Comparison of ENCODE assay signal across 22 mouse cellular contexts in the genomic region with DNA sequence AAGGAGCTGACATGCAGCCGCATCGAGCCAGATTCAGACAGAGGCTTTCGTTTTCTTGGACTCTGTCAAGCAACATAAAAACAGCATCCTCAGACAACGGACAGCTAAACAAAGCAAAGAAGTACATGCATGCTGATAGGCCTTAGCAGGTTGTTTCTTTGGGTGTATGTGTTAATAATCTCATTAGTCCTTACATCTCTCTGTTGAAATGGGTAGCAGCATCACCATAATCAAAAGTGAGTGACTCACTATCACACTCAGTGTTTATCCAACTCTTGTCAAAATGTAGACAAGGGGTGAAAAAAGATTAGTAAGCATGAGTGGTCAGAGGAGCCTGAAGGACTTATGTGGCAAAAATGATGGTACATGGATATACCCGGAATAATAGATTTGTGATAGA.
DNase-seq lines count a peak whose midpoint lies in the region; ATAC-seq lines count a peak whose summit lies in the region.
"Had no signal": no experiment of that assay in that cellular context is flagged by ENCODE, and none has a peak within 500 bp of the region (broad histone marks: within the 10 kb centered on the region; RNA-seq: fewer than 3 reads in every experiment).

No protein-coding gene starts in this region.

- H3K4me2 ChIP-seq in forebrain, embryonic 13.5 days: no peak overlapping the region
- H3K4me2 ChIP-seq in forebrain, embryonic 16.5 days (ENCODE audit: low read length): no peak overlapping the region
- H3K4me2 ChIP-seq in forebrain, embryonic 12.5 days: no peak overlapping the region
- H3K4me2 ChIP-seq: embryonic facial prominence, embryonic 12.5 days; embryonic facial prominence, embryonic 15.5 days; heart, embryonic 11.5 days; hindbrain, embryonic 13.5 days; intestine, embryonic 15.5 days had no signal

- DNase-seq in forebrain, embryonic 10.5 days (ENCODE audit: extremely low spot score, low spot score): no peak
- DNase-seq in retina, postnatal 1 day: peak; percentile 12
- no peak for DNase-seq in retina, embryonic 14.5 days (ENCODE audit: low spot score)
- DNase-seq: adrenal gland, postnatal 10 days; adrenal gland, postnatal 36 days; cerebellum, adult 11 months; cerebellum, adult 2 months; cerebellum, adult 9-11 months; cerebellum, postnatal 25 days; gastrocnemius, adult 2 months; gastrocnemius, postnatal 14 days; heart, adult 11 months; kidney, adult 11 months had no signal

- H3K9me3 ChIP-seq in forebrain, embryonic 13.5 days (replicated peaks): no peaks in the 10 kb centered on the region
- H3K9me3 ChIP-seq in forebrain, embryonic 10.5 days: no peaks in the 10 kb centered on the region
- no peaks in the 10 kb centered on the region for H3K9me3 ChIP-seq in forebrain, embryonic 16.5 days (ENCODE audit: control insufficient read depth, low read length)
- H3K9me3 ChIP-seq in forebrain, embryonic 12.5 days: no peaks in the 10 kb centered on the region
- H3K9me3 ChIP-seq: embryonic facial prominence, embryonic 12.5 days; embryonic facial prominence, embryonic 15.5 days; hindbrain, embryonic 13.5 days; intestine, embryonic 15.5 days had no signal

- H3K4me3 ChIP-seq in forebrain, embryonic 13.5 days: no peak overlapping the region
- H3K4me3 ChIP-seq in forebrain, embryonic 10.5 days: no peak overlapping the region
- H3K4me3 ChIP-seq in forebrain, embryonic 16.5 days (replicated peaks; ENCODE audit: low read length): no peak overlapping the region
- H3K4me3 ChIP-seq in forebrain, embryonic 12.5 days (replicated peaks): no peak overlapping the region
- H3K4me3 ChIP-seq: embryonic facial prominence, embryonic 12.5 days; embryonic facial prominence, embryonic 15.5 days; gastrocnemius, adult 2 months; hindbrain, embryonic 13.5 days; intestine, embryonic 15.5 days had no signal

- no peak overlapping the region for H3K9ac ChIP-seq in forebrain, embryonic 13.5 days
- no peak overlapping the region for H3K9ac ChIP-seq in forebrain, embryonic 16.5 days (replicated peaks; ENCODE audit: low read depth, low read length)
- H3K9ac ChIP-seq in forebrain, embryonic 12.5 days: no peak overlapping the region
- H3K9ac ChIP-seq: embryonic facial prominence, embryonic 12.5 days; embryonic facial prominence, embryonic 15.5 days; hindbrain, embryonic 13.5 days; intestine, embryonic 15.5 days had no signal

- H3K27ac ChIP-seq in forebrain, embryonic 13.5 days: no peak overlapping the region
- no peak overlapping the region for H3K27ac ChIP-seq in forebrain, embryonic 10.5 days
- no peak overlapping the region for H3K27ac ChIP-seq in forebrain, embryonic 16.5 days (ENCODE audit: low read length)
- H3K27ac ChIP-seq in forebrain, embryonic 12.5 days: no peak overlapping the region
- H3K27ac ChIP-seq: embryonic facial prominence, embryonic 12.5 days; embryonic facial prominence, embryonic 15.5 days; gastrocnemius, adult 2 months; hindbrain, embryonic 13.5 days; intestine, embryonic 15.5 days had no signal

- ATAC-seq in forebrain, embryonic 13.5 days: peak; percentile 59
- ATAC-seq in forebrain, embryonic 16.5 days: peak; percentile 45; the same call in 1 of the 2 replicates
- ATAC-seq in forebrain, embryonic 12.5 days (ENCODE audit: low FRiP score): no peak
- ATAC-seq: hindbrain, embryonic 16.5 days; intestine, embryonic 15.5 days had no signal

- no peaks in the 10 kb centered on the region for H3K4me1 ChIP-seq in forebrain, embryonic 13.5 days
- H3K4me1 ChIP-seq in forebrain, embryonic 10.5 days: no peaks in the 10 kb centered on the region
- H3K4me1 ChIP-seq in forebrain, embryonic 16.5 days (replicated peaks; ENCODE audit: control insufficient read depth, insufficient read depth, low read length): no peaks in the 10 kb centered on the region
- no peaks in the 10 kb centered on the region for H3K4me1 ChIP-seq in forebrain, embryonic 12.5 days
- H3K4me1 ChIP-seq: embryonic facial prominence, embryonic 12.5 days; embryonic facial prominence, embryonic 15.5 days; hindbrain, embryonic 13.5 days; intestine, embryonic 15.5 days had no signal

- no peaks in the 10 kb centered on the region for H3K36me3 ChIP-seq in forebrain, embryonic 13.5 days (ENCODE audit: poor library complexity, severe bottlenecking)
- no peaks in the 10 kb centered on the region for H3K36me3 ChIP-seq in forebrain, embryonic 10.5 days (replicated peaks)
- H3K36me3 ChIP-seq in forebrain, embryonic 16.5 days (ENCODE audit: control insufficient read depth, insufficient read depth): no peaks in the 10 kb centered on the region
- H3K36me3 ChIP-seq in forebrain, embryonic 12.5 days (replicated peaks): no peaks in the 10 kb centered on the region
- H3K36me3 ChIP-seq: embryonic facial prominence, embryonic 12.5 days; embryonic facial prominence, embryonic 15.5 days; hindbrain, embryonic 13.5 days; intestine, embryonic 15.5 days had no signal

- H3K27me3 ChIP-seq in forebrain, embryonic 13.5 days: no peaks in the 10 kb centered on the region
- H3K27me3 ChIP-seq in forebrain, embryonic 10.5 days (ENCODE audit: poor library complexity, severe bottlenecking): no peaks in the 10 kb centered on the region
- H3K27me3 ChIP-seq in forebrain, embryonic 16.5 days (replicated peaks; ENCODE audit: control insufficient read depth, insufficient read depth, low read length): no peaks in the 10 kb centered on the region
- H3K27me3 ChIP-seq in forebrain, embryonic 12.5 days: no peaks in the 10 kb centered on the region
- H3K27me3 ChIP-seq: embryonic facial prominence, embryonic 12.5 days; embryonic facial prominence, embryonic 15.5 days; hindbrain, embryonic 13.5 days had no signal

- WGBS in forebrain, embryonic 13.5 days: 67% methylated on average over 5 of the region's 5 CpGs
- 91% methylated on average over 5 of the region's 5 CpGs for WGBS in forebrain, embryonic 10.5 days
- 45% methylated on average over 5 of the region's 5 CpGs for WGBS in forebrain, embryonic 16.5 days
- WGBS in forebrain, embryonic 12.5 days: 70% methylated on average over 5 of the region's 5 CpGs
